Mouse (Mus musculus) heart, embryonic 16.5 days (tissue): ENCODE data around the gene Fam205c. TPM values are rescaled to one million over a fixed set of nuclear protein-coding genes. Genes with fewer than 3 reads are reported as not detected.

Experiments
- ATAC-seq: fragments of 200-750 bp; cut with Nextera tagmentation; replicated peaks from 2 replicates; pipeline ENCODE4 v1.8.0; 2017; ENCODE audit warnings: moderate number of reproducible peaks; ENCODE audit not compliant: insufficient read depth, low FRiP score; ENCODE audit errors: extremely low read depth
- H3K27ac ChIP-seq: fragments of 300-500 bp; sonication (generic); 2 replicates; pipeline ENCODE4 v1.5.1; 2014; ENCODE audit warnings: mild to moderate bottlenecking, low read length, control low read depth, moderate library complexity
- H3K27me3 ChIP-seq: fragments of 300-500 bp; sonication (generic); 2 replicates; pipeline ENCODE4 v1.6.1; 2014; ENCODE audit warnings: low read length, mixed read lengths; ENCODE audit not compliant: control insufficient read depth, insufficient read depth
- H3K36me3 ChIP-seq: fragments of 300-500 bp; sonication (generic); 2 replicates; pipeline ENCODE4 v1.6.1; 2014; ENCODE audit not compliant: control insufficient read depth, insufficient read depth
- H3K4me1 ChIP-seq: fragments of 300-500 bp; sonication (generic); 2 replicates; pipeline ENCODE4 v1.6.1; 2014; ENCODE audit warnings: low read length, mixed read lengths; ENCODE audit not compliant: control insufficient read depth, insufficient read depth
- H3K4me2 ChIP-seq: fragments of 300-500 bp; sonication (generic); 2 replicates; pipeline ENCODE4 v1.6.1; 2014; ENCODE audit warnings: low read depth, mild to moderate bottlenecking, control low read depth, low read length
- H3K4me3 ChIP-seq: fragments of 300-500 bp; sonication (generic); 2 replicates; pipeline ENCODE4 v1.5.1; 2014; ENCODE audit warnings: mild to moderate bottlenecking, control low read depth, low read length
- H3K9ac ChIP-seq: fragments of 300-500 bp; sonication (generic); 2 replicates; pipeline ENCODE4 v1.6.1; 2014; ENCODE audit warnings: low read length, control low read depth
- H3K9me3 ChIP-seq: fragments of 300-500 bp; sonication (generic); replicated peaks from 2 replicates; pipeline ENCODE4 v1.6.1; 2016; ENCODE audit warnings: low read length; ENCODE audit not compliant: control insufficient read depth
- WGBS: fragments of 180-500 bp; shearing (Covaris S2); extraction: QIAGEN DNeasy Blood & Tissue Kit; methylation state at CpG from one replicate; pipeline ENCODE4 v1.1.7; 2014; 5-methylcytosine and 5-hydroxymethylcytosine counted together
- polyA plus RNA-seq: library from polyadenylated mRNA; unstranded; fragments of >200 nt; fragmentation: Nextera tagmentation; extraction: Ambion mirVana; gene quantifications from 2 replicates; pipeline ENCODE4 v1.2.1, GENCODE M21; 2015

Gene Fam205c
- polyA plus RNA-seq, 1 experiment from 2014 or later: 0.13 TPM

DNA sequence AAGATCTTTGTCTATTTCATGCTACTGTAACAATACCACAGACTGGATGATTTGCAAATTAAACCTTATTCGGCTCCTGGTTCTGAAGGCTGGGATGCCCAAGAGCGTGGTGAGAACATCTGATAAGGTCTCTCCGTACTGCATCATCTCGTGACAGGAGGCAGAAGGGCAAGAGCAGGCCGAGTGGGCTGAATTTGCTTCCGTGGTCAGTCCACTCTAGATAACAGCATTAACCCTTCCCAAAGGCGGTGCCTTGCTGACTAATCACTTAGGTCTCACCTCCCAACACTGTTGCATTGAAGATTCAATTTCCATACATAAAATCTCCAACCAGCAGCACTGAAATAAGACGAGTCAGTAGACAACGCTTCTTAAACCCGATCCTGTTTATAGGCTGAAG lies 39.4 kb upstream of the Fam205c start:
- H3K36me3 ChIP-seq: no peaks in the 10 kb centered on the region
- H3K9ac ChIP-seq: no peak overlapping the region
- no peaks in the 10 kb centered on the region for H3K9me3 ChIP-seq
- no peaks in the 10 kb centered on the region for H3K4me1 ChIP-seq
- ATAC-seq: no peak
- H3K4me3 ChIP-seq: no peak overlapping the region
- no peak overlapping the region for H3K4me2 ChIP-seq
- H3K27ac ChIP-seq: no peak overlapping the region
- 31% methylated on average over 10 of the region's 10 CpGs for WGBS
- H3K27me3 ChIP-seq: peaks cover 28% of the 10 kb centered on the region

DNA sequence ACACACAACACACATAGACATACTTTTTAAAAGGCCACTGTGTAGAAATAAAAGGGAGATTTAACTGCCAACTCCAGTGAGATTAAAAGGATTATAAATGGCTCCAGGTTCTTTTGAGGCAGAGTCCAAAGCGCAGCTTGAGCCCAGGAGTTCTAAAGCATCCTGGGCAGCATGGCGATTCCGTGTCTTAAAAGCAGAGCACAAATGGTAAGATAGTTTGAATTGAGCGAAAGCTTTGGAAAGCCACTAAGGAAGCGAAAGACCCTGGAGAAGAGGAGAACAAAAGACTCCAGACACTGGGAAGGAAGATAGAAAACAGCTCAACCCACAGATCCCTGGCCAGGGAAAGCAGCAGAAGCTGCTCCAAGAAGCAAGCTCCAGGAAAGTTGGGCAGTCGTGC lies 30.9 kb upstream of the Fam205c start:
- Histone ChIP-seq H3K4me1 (no peaks in the 10 kb centered on the region), H3K4me3 (no peak overlapping the region), H3K27me3 (no peaks in the 10 kb centered on the region), H3K4me2 (no peak overlapping the region), H3K9ac (no peak overlapping the region), H3K9me3 (no peaks in the 10 kb centered on the region), H3K36me3 (no peaks in the 10 kb centered on the region), H3K27ac (no peak overlapping the region)
- 77% methylated on average over 6 of the region's 6 CpGs for WGBS
- no peak for ATAC-seq

DNA sequence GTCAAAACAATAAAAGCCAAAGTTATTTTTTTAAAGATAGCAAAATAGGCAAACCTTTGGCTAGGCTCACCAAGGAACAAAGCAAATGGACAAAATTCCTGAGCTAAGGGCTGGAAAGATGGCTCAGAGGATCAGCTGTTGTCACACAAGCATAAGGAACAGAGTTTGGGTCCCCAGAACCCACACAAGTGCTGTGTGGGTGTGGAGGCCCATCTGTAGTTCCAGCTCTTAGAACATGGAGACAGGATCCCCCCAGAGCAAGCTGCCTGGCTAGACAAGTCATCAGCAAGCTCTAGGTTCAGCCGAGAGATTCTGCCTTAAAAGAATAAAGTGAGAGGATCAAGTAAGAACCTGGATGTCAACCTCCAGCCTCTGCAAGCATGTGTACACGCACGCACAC lies 30.5 kb upstream of the Fam205c start:
- Histone ChIP-seq H3K27ac (no peak overlapping the region), H3K9me3 (no peaks in the 10 kb centered on the region), H3K36me3 (no peaks in the 10 kb centered on the region), H3K9ac (no peak overlapping the region), H3K4me3 (no peak overlapping the region), H3K4me2 (no peak overlapping the region), H3K27me3 (no peaks in the 10 kb centered on the region), H3K4me1 (no peaks in the 10 kb centered on the region)
- no peak for ATAC-seq
- WGBS: 81% methylated on average over 3 of the region's 3 CpGs

- H3K4me3 ChIP-seq: no peak overlapping the region
- no peak overlapping the region for H3K4me2 ChIP-seq
- H3K9me3 ChIP-seq: no peaks in the 10 kb centered on the region
- H3K27ac ChIP-seq: no peak overlapping the region
- H3K9ac ChIP-seq: no peak overlapping the region
- H3K4me1 ChIP-seq: no peaks in the 10 kb centered on the region
- 67% methylated on average over 1 of the region's 1 CpGs for WGBS
- no peaks in the 10 kb centered on the region for H3K27me3 ChIP-seq
- H3K36me3 ChIP-seq: no peaks in the 10 kb centered on the region
- no peak for ATAC-seq
These were observed 29.9 kb upstream of the Fam205c start for GRCm38 (mm10) chr4:42903942-42904341.

GRCm38 (mm10) chr4:42902730-42903129 lies 28.7 kb upstream of the Fam205c start:
- H3K36me3 ChIP-seq: no peaks in the 10 kb centered on the region
- 69% methylated on average over 5 of the region's 5 CpGs for WGBS
- ATAC-seq: no peak
- H3K4me1 ChIP-seq: no peaks in the 10 kb centered on the region
- H3K27ac ChIP-seq: no peak overlapping the region
- no peak overlapping the region for H3K4me3 ChIP-seq
- no peaks in the 10 kb centered on the region for H3K9me3 ChIP-seq
- H3K27me3 ChIP-seq: no peaks in the 10 kb centered on the region
- no peak overlapping the region for H3K4me2 ChIP-seq
- no peak overlapping the region for H3K9ac ChIP-seq

DNA sequence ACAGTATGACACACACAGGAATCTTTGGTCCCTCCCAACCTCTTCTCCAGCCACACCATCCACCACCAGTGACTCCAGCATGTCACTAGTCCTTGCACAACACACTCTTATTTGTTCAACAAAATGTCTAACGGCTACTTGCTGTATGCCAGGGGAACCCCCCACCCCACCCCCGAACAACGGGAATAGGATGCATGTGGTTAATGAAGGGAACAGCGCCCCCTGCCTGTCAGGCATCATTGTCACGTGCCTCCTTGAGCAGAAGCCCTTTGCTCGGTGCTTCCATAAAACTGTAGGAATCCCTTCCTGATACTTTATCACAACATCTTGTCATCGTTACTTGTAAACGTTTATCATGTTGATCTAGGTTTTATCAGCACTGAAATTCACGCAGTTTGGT lies 28.1 kb upstream of the Fam205c start:
- Histone ChIP-seq H3K36me3 (no peaks in the 10 kb centered on the region), H3K9me3 (no peaks in the 10 kb centered on the region), H3K27ac (no peak overlapping the region), H3K9ac (no peak overlapping the region), H3K4me2 (no peak overlapping the region), H3K4me3 (no peak overlapping the region), H3K4me1 (no peaks in the 10 kb centered on the region), H3K27me3 (no peaks in the 10 kb centered on the region)
- no peak for ATAC-seq
- 52% methylated on average over 9 of the region's 9 CpGs for WGBS

GRCm38 (mm10) chr4:42900878-42901277 lies 26.8 kb upstream of the Fam205c start:
- H3K9me3 ChIP-seq: no peaks in the 10 kb centered on the region
- 53% methylated on average over 5 of the region's 5 CpGs for WGBS
- no peak overlapping the region for H3K27ac ChIP-seq
- no peaks in the 10 kb centered on the region for H3K27me3 ChIP-seq
- H3K4me2 ChIP-seq: no peak overlapping the region
- H3K4me1 ChIP-seq: no peaks in the 10 kb centered on the region
- no peak for ATAC-seq
- no peak overlapping the region for H3K4me3 ChIP-seq
- H3K9ac ChIP-seq: no peak overlapping the region
- no peaks in the 10 kb centered on the region for H3K36me3 ChIP-seq

DNA sequence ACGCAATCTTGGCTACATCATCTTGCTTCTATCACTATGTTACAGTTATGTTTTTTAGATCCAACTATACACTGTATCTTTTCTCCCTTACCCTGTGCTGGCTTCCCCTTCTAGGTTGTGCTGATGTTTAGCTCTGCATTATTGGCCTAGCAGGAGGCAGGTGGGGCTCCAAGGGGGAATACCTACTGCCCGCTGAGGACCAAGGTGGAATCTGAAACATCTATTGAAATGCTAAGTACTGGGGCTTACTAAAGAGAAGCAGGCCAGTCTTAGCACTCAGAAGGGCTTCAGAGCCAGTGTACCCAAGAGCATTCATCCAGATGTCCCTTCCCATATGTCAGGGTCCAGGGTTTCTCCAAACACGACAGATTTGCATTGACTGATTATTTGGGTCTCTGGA lies 24.9 kb upstream of the Fam205c start:
- Histone ChIP-seq H3K36me3 (no peaks in the 10 kb centered on the region), H3K27me3 (no peaks in the 10 kb centered on the region), H3K4me1 (no peaks in the 10 kb centered on the region), H3K4me2 (no peak overlapping the region), H3K4me3 (no peak overlapping the region), H3K27ac (no peak overlapping the region), H3K9ac (no peak overlapping the region), H3K9me3 (no peaks in the 10 kb centered on the region)
- 37% methylated on average over 3 of the region's 3 CpGs for WGBS
- no peak for ATAC-seq

GRCm38 (mm10) chr4:42895118-42895517 lies 21.1 kb upstream of the Fam205c start:
- H3K9ac ChIP-seq: no peak overlapping the region
- no peak overlapping the region for H3K27ac ChIP-seq
- no peaks in the 10 kb centered on the region for H3K4me1 ChIP-seq
- no peaks in the 10 kb centered on the region for H3K36me3 ChIP-seq
- H3K9me3 ChIP-seq: no peaks in the 10 kb centered on the region
- no peak for ATAC-seq
- no peaks in the 10 kb centered on the region for H3K27me3 ChIP-seq
- WGBS: 77% methylated on average over 7 of the region's 7 CpGs
- no peak overlapping the region for H3K4me3 ChIP-seq
- H3K4me2 ChIP-seq: no peak overlapping the region

GRCm38 (mm10) chr4:42891176-42891575 lies 17.1 kb upstream of the Fam205c start:
- ATAC-seq: no peak
- H3K36me3 ChIP-seq: no peaks in the 10 kb centered on the region
- H3K9ac ChIP-seq: no peak overlapping the region
- H3K4me3 ChIP-seq: no peak overlapping the region
- H3K9me3 ChIP-seq: no peaks in the 10 kb centered on the region
- no peak overlapping the region for H3K4me2 ChIP-seq
- H3K27me3 ChIP-seq: no peaks in the 10 kb centered on the region
- 71% methylated on average over 7 of the region's 7 CpGs for WGBS
- H3K4me1 ChIP-seq: no peaks in the 10 kb centered on the region
- no peak overlapping the region for H3K27ac ChIP-seq
